Mouse (Mus musculus): ENCODE results near the gene Reps2. TPM values are rescaled to one million over a fixed set of nuclear protein-coding genes. Genes with fewer than 3 reads are reported as not detected.

Reps2 gene
- polyA plus RNA-seq, 1 experiment from 2014 or later, result 3.1 TPM

DNA sequence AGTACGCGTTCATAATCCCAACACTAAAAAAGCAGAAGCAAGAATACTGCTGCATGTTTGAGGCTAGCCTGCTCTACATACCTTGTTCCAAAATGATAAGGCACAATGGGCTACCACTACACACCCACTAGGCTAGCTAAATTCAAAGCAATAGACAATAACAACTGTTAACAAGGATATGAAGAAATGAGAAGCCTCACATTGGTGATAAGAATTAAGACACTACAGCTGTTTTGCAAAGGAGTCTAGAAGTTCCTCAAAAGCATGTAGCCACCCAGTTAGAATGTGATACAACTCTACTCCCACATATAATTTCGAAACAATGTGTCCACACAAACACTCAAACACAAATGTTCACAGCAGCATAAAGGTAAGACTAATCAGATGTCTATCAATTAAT, 24.9 kb downstream of the Reps2 start:
- no peak for ATAC-seq (ENCODE audit: low read depth)
- no peak overlapping the region for H3K4me2 ChIP-seq (ENCODE audit: low read depth, low read length)
- no peaks in the 10 kb centered on the region for H3K4me1 ChIP-seq (ENCODE audit: control insufficient read depth, insufficient read depth, low read length)
- H3K27ac ChIP-seq (replicated peaks; ENCODE audit: low read depth, low read length), result no peak overlapping the region
- H3K9ac ChIP-seq (ENCODE audit: low read depth, low read length), result no peak overlapping the region
- no peaks in the 10 kb centered on the region for H3K36me3 ChIP-seq (ENCODE audit: control insufficient read depth, insufficient read depth, low read length)
- H3K27me3 ChIP-seq (replicated peaks; ENCODE audit: control insufficient read depth, insufficient read depth, low read length), result no peaks in the 10 kb centered on the region
- DNase-seq (ENCODE audit: low spot score), result no peak
- no peaks in the 10 kb centered on the region for H3K9me3 ChIP-seq (ENCODE audit: control insufficient read depth, low read length)
- WGBS, result 84% methylated on average over 3 of the region's 3 CpGs
- H3K4me3 ChIP-seq (ENCODE audit: low read depth, low read length), result no peak overlapping the region

DNA sequence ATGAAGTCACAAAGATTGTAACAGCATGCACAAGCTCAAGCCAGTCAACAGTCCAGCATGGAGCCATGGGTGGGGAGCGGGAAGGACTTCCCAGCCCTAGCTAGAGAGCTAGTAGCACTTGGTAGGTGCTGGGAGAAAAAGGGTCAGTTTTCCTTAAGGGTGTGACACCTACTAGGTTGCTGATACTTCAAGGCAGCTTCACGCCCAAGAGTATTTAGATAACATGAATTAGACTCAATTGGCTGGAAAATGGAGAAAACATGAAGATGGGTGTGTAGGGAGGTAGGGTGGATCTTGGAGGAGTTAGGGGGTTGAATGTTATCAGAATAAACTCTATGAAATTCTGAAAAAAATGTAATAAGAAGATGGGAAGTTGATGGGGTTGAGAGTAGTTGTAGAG, 37.3 kb downstream of the Reps2 start:
- 93% methylated on average over 2 of the region's 2 CpGs for WGBS
- H3K4me1 ChIP-seq (ENCODE audit: control insufficient read depth, insufficient read depth, low read length), result no peaks in the 10 kb centered on the region
- H3K9ac ChIP-seq (ENCODE audit: low read depth, low read length), result no peak overlapping the region
- no peak overlapping the region for H3K27ac ChIP-seq (replicated peaks; ENCODE audit: low read depth, low read length)
- DNase-seq (ENCODE audit: low spot score) (no peak), ATAC-seq (ENCODE audit: low read depth) (no peak)
- no peak overlapping the region for H3K4me3 ChIP-seq (ENCODE audit: low read depth, low read length)
- H3K27me3 ChIP-seq (replicated peaks; ENCODE audit: control insufficient read depth, insufficient read depth, low read length), result peaks cover 6% of the 10 kb centered on the region
- H3K36me3 ChIP-seq (ENCODE audit: control insufficient read depth, insufficient read depth, low read length), result no peaks in the 10 kb centered on the region
- H3K4me2 ChIP-seq (ENCODE audit: low read depth, low read length), result no peak overlapping the region
- no peaks in the 10 kb centered on the region for H3K9me3 ChIP-seq (ENCODE audit: control insufficient read depth, low read length)

DNA sequence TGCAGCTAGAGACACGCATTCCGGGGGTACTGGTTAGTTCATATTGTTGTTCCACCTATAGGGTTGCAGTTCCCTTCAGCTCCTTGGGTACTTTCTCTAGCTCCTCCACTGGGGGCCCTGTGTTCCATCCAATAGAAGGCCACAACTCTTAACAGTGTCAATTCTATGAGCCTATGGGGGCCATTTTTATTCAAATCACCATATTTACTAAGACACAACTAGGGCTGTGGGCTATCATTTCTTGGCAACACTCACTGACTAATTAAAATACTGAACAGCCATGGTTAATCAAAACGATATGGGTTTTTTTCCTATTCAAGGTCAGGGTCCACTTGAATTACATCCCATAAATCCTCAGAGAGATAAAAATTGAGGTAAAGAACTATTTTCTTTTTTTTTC, 43.8 kb downstream of the Reps2 start:
- Histone ChIP-seq H3K4me3 (ENCODE audit: low read depth, low read length) (no peak overlapping the region), H3K4me2 (ENCODE audit: low read depth, low read length) (no peak overlapping the region), H3K27ac (replicated peaks; ENCODE audit: low read depth, low read length) (no peak overlapping the region), H3K9ac (ENCODE audit: low read depth, low read length) (no peak overlapping the region), H3K4me1 (ENCODE audit: control insufficient read depth, insufficient read depth, low read length) (no peaks in the 10 kb centered on the region), H3K9me3 (ENCODE audit: control insufficient read depth, low read length) (no peaks in the 10 kb centered on the region), H3K36me3 (ENCODE audit: control insufficient read depth, insufficient read depth, low read length) (no peaks in the 10 kb centered on the region), H3K27me3 (replicated peaks; ENCODE audit: control insufficient read depth, insufficient read depth, low read length) (no peaks in the 10 kb centered on the region)
- DNase-seq (ENCODE audit: low spot score) (peak; percentile 54), ATAC-seq (ENCODE audit: low read depth) (no peak)
- WGBS, result 78% methylated on average over 3 of the region's 3 CpGs

DNA sequence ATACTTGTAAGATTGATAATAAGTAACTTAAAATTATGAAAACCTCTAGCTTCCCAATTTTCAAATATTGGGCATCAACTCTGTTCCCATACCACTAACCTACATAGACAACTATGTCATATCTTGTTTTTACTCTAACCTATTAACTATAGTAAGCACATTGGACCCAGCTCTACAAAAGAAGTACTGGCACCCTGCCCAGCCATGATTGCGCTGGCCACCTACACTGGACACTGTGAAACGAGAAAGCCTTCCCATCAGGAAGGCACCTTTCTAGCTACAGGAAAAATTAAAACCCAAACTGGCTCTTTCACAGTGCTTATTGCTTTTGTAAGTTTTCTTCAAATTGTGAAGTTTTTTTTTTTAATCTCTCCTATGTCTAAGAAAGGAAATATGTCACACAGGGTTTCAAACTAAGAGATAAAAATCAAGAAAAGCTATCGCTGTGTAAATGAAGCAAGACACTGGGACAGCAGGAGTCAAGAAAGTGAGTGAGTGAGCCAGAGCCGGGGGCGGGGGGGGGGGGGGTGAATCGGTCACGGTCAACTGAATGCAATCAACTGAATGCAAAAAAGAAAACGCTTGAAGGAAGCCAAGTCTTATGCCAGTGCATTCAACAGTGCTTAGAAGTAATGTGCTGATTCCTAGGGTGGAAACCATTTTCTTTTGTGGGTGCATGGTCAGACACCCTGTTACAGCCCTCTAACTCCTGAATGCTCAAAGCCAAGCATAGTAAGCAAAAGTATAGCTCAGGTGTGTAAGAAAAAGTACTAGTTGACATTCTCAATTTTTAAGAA, 52.2 kb downstream of the Reps2 start:
- Histone ChIP-seq H3K4me3 (ENCODE audit: low read depth, low read length) (no peak overlapping the region), H3K36me3 (ENCODE audit: control insufficient read depth, insufficient read depth, low read length) (no peaks in the 10 kb centered on the region), H3K9ac (ENCODE audit: low read depth, low read length) (no peak overlapping the region), H3K4me2 (ENCODE audit: low read depth, low read length) (no peak overlapping the region), H3K27ac (replicated peaks; ENCODE audit: low read depth, low read length) (no peak overlapping the region), H3K27me3 (replicated peaks; ENCODE audit: control insufficient read depth, insufficient read depth, low read length) (peaks cover 4% of the 10 kb centered on the region; the same call in 1 of the 2 replicates), H3K4me1 (ENCODE audit: control insufficient read depth, insufficient read depth, low read length) (no peaks in the 10 kb centered on the region), H3K9me3 (ENCODE audit: control insufficient read depth, low read length) (no peaks in the 10 kb centered on the region)
- 57% methylated on average over 8 of the region's 8 CpGs for WGBS
- ATAC-seq (ENCODE audit: low read depth) (no peak), DNase-seq (ENCODE audit: low spot score) (no peak)

DNA sequence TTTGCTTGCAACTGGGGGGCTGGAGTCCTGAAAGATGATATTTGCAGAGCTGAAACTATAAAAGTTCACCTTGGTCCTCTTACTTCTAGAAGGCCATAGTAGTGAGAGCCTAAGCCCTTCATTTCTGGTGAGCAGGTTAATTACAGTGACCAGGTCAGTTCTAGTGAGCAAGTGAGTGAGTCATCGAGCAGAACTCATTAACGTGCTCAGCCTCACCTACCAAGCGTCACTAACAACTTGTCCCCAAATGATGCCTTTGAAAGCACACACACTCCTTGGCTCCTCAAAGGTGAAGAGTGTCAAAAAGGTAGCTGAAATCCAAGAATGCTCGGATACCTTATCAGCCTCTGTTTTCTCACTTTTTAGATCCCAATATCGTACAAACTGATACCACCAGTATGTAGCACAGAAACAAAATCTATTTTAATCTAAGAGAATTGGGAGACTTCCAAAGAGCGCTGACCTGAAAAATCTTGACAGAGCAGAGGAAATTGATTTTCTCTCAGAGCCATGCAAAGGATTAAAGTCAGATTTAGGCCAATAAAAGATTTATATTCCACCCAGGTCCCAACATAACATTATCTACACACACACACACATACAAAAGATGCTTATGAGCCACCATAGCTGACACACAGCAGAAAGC, 53.2 kb downstream of the Reps2 start:
- Histone ChIP-seq H3K27ac (replicated peaks; ENCODE audit: low read depth, low read length) (no peak overlapping the region), H3K4me2 (ENCODE audit: low read depth, low read length) (no peak overlapping the region), H3K9me3 (ENCODE audit: control insufficient read depth, low read length) (no peaks in the 10 kb centered on the region), H3K4me3 (ENCODE audit: low read depth, low read length) (no peak overlapping the region), H3K9ac (ENCODE audit: low read depth, low read length) (no peak overlapping the region), H3K4me1 (ENCODE audit: control insufficient read depth, insufficient read depth, low read length) (no peaks in the 10 kb centered on the region), H3K27me3 (replicated peaks; ENCODE audit: control insufficient read depth, insufficient read depth, low read length) (peaks cover 4% of the 10 kb centered on the region; the same call in 1 of the 2 replicates), H3K36me3 (ENCODE audit: control insufficient read depth, insufficient read depth, low read length) (no peaks in the 10 kb centered on the region)
- no peak for DNase-seq (ENCODE audit: low spot score)
- no peak for ATAC-seq (ENCODE audit: low read depth)
- 73% methylated on average over 6 of the region's 6 CpGs for WGBS

DNA sequence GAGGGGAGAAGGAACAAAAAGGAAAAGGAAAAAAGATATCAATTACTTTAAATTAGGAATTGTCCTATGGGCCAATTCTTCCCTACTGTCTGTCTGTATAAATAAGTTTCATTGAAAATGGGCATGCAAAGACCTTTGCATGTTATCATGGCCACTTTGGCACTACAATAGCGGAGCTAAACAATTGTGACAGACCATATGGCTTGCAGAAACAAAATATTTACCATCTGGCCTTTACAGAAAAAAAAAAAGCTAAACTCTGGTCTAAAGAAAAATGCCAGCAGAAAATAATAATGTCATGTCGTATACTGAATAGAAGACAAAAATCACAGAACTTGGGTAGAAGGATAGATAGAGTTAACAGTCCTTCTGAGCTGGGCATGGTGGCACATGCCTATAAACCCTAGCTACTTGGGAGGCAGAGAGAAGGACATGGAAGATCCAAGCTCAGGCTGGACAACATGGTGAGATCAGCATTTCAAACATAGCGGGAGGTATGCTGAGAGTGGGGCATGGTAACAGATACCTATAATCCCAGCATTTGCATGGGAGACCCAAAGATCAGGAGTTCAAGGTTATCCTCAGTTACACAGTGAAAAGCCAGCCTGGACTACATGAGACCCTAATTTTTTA, 54.2 kb downstream of the Reps2 start:
- H3K4me3 ChIP-seq (ENCODE audit: low read depth, low read length), result no peak overlapping the region
- H3K27ac ChIP-seq (replicated peaks; ENCODE audit: low read depth, low read length), result no peak overlapping the region
- no peak overlapping the region for H3K4me2 ChIP-seq (ENCODE audit: low read depth, low read length)
- no peak for DNase-seq (ENCODE audit: low spot score)
- 76% methylated on average over 3 of the region's 3 CpGs for WGBS
- no peaks in the 10 kb centered on the region for H3K36me3 ChIP-seq (ENCODE audit: control insufficient read depth, insufficient read depth, low read length)
- H3K27me3 ChIP-seq (replicated peaks; ENCODE audit: control insufficient read depth, insufficient read depth, low read length), result peaks cover 4% of the 10 kb centered on the region; the same call in 1 of the 2 replicates
- no peaks in the 10 kb centered on the region for H3K9me3 ChIP-seq (ENCODE audit: control insufficient read depth, low read length)
- no peaks in the 10 kb centered on the region for H3K4me1 ChIP-seq (ENCODE audit: control insufficient read depth, insufficient read depth, low read length)
- no peak for ATAC-seq (ENCODE audit: low read depth)
- no peak overlapping the region for H3K9ac ChIP-seq (ENCODE audit: low read depth, low read length)

DNA sequence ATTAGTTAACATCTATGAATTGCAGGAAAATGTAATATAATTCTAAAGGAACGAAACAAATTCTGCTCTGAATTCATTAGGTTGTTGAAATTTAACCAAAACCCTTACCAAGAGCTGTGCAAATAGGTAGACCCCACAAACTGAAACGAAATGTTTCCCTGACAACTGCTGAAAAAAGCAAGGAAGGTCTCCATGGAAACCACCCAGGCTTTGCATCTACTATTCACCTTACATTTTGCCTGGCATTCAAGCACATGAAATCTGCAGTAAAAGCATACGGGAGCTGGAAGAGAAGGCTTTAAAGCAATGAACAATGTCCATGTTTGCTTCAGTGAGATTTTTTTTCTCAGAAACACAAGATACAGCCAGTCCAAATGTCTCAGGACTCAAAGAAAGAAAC, 59.1 kb downstream of the Reps2 start:
- 61% methylated on average over 3 of the region's 3 CpGs for WGBS
- Histone ChIP-seq H3K9me3 (ENCODE audit: control insufficient read depth, low read length) (no peaks in the 10 kb centered on the region), H3K4me3 (ENCODE audit: low read depth, low read length) (no peak overlapping the region), H3K4me1 (ENCODE audit: control insufficient read depth, insufficient read depth, low read length) (no peaks in the 10 kb centered on the region), H3K27ac (replicated peaks; ENCODE audit: low read depth, low read length) (no peak overlapping the region), H3K36me3 (ENCODE audit: control insufficient read depth, insufficient read depth, low read length) (no peaks in the 10 kb centered on the region), H3K27me3 (replicated peaks; ENCODE audit: control insufficient read depth, insufficient read depth, low read length) (no peaks in the 10 kb centered on the region), H3K9ac (ENCODE audit: low read depth, low read length) (no peak overlapping the region), H3K4me2 (ENCODE audit: low read depth, low read length) (no peak overlapping the region)
- ATAC-seq (ENCODE audit: low read depth) (no peak), DNase-seq (ENCODE audit: low spot score) (no peak)

DNA sequence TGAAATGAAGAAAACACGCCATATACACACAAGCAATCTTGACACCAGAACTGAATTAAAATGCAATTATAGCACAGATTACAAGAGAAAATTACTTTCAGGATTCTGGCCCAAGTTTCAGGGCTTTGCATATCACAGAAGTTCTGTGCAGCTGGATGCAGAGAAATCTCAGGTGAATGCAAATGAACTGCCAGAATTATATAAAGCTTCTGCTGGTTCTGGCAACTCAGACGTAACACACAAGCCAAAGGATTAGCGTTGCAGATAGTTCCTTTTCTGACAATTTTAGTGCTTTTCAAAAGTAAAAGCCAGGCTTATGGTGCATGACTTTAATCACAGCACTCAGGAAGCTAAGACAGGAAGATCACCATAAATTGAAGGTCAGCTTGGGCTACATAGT, 62.9 kb downstream of the Reps2 start:
- H3K4me3 ChIP-seq (ENCODE audit: low read depth, low read length), result no peak overlapping the region
- H3K36me3 ChIP-seq (ENCODE audit: control insufficient read depth, insufficient read depth, low read length), result no peaks in the 10 kb centered on the region
- WGBS, result 68% methylated on average over 3 of the region's 3 CpGs
- no peak overlapping the region for H3K9ac ChIP-seq (ENCODE audit: low read depth, low read length)
- no peaks in the 10 kb centered on the region for H3K9me3 ChIP-seq (ENCODE audit: control insufficient read depth, low read length)
- no peak overlapping the region for H3K4me2 ChIP-seq (ENCODE audit: low read depth, low read length)
- no peaks in the 10 kb centered on the region for H3K27me3 ChIP-seq (replicated peaks; ENCODE audit: control insufficient read depth, insufficient read depth, low read length)
- no peaks in the 10 kb centered on the region for H3K4me1 ChIP-seq (ENCODE audit: control insufficient read depth, insufficient read depth, low read length)
- ATAC-seq (ENCODE audit: low read depth) (peak; percentile 26; the same call in 1 of the 2 replicates), DNase-seq (ENCODE audit: low spot score) (peak; percentile 51)
- no peak overlapping the region for H3K27ac ChIP-seq (replicated peaks; ENCODE audit: low read depth, low read length)
